Mouse (Mus musculus): ENCODE data around the gene Atad1. TPM values are rescaled to one million over a fixed set of nuclear protein-coding genes. Genes with fewer than 3 reads are reported as not detected.

Gene Atad1
- polyA plus RNA-seq, 1 experiment from 2014 or later, result 110 TPM

DNA sequence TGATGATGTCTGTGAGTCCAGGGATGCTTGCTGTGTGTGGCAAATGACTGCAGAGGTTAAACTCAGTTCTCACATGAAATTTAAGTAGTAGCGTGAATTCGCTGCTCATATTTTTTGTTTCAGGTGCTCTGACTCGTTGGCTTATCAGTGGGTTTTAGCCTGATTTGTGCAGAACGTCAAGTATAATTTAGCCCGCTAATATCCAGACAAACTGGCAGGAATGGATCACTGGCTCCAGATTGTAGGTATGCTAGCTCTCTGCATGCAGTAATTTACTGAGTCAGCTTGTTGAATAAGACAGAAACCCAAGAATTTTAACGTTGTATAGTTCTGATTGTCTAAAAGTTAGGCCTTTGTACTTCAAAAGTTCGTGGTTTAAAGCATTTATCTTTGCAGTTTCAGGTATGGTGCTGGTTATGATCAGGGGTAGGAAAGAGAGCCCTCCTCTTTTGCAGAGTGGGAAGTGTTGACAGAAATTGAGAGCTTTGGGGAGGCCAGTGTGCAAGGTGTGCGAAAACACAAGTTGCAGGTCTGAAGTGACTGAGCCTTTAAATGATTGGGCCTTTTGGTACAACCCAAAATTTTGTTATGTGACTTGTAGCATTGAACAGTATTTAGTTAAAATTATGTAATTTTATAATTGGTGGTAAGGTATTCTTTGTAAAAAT, 19.9 kb upstream of the Atad1 start:
- WGBS, result 2% methylated on average over 8 of the region's 8 CpGs

DNA sequence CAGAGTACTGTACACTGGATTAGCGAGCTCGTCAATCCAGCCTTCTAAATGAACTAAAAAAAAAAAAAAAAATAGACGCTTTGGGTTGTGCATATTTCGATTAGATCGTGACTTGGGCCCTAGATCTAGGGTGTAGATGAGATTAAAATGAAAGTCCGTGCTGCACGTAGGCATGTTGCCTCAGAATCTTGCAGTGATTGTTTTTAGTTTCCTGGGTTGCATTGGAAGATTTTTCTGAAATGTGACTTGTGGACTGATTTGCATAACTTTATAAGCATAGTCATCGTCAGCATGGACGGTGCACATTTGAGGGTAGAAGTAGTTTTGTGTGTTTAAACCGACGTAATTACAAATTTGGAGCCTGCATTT, 19.2 kb upstream of the Atad1 start:
- no peaks in the 10 kb centered on the region for H3K27me3 ChIP-seq (ENCODE audit: control insufficient read depth, insufficient read depth, low read length)
- peak overlapping the region; percentile 96 for H3K4me3 ChIP-seq (ENCODE audit: low read depth, low read length)
- peak overlapping the region; percentile 96 for H3K4me2 ChIP-seq (replicated peaks; ENCODE audit: low read depth, low read length)
- no peaks in the 10 kb centered on the region for H3K36me3 ChIP-seq (ENCODE audit: control insufficient read depth, insufficient read depth, low read length)
- ATAC-seq (ENCODE audit: low FRiP score) (no peak), DNase-seq (ENCODE audit: low spot score) (peak; percentile 19)
- WGBS, result 2% methylated on average over 11 of the region's 11 CpGs
- H3K27ac ChIP-seq (ENCODE audit: low read depth, low read length), result no peak overlapping the region
- H3K4me1 ChIP-seq (replicated peaks; ENCODE audit: control insufficient read depth, insufficient read depth, low read length), result peaks cover 11% of the 10 kb centered on the region; the same call in 1 of the 2 replicates
- H3K9ac ChIP-seq (ENCODE audit: low read depth, low read length), result peak overlapping the region; percentile 95
- no peaks in the 10 kb centered on the region for H3K9me3 ChIP-seq (ENCODE audit: control insufficient read depth, low read length)

More for the DNA sequence above, 19.9 kb upstream of the Atad1 start:
- Histone ChIP-seq H3K9ac (ENCODE audit: low read depth, low read length) (peak overlapping the region; percentile 95), H3K36me3 (ENCODE audit: control insufficient read depth, insufficient read depth, low read length) (no peaks in the 10 kb centered on the region), H3K4me2 (replicated peaks; ENCODE audit: low read depth, low read length) (peak overlapping the region; percentile 96), H3K4me1 (replicated peaks; ENCODE audit: control insufficient read depth, insufficient read depth, low read length) (peaks cover 11% of the 10 kb centered on the region; the same call in 1 of the 2 replicates), H3K4me3 (ENCODE audit: low read depth, low read length) (peak overlapping the region; percentile 96), H3K27me3 (ENCODE audit: control insufficient read depth, insufficient read depth, low read length) (no peaks in the 10 kb centered on the region), H3K9me3 (ENCODE audit: control insufficient read depth, low read length) (no peaks in the 10 kb centered on the region), H3K27ac (ENCODE audit: low read depth, low read length) (no peak overlapping the region)
- DNase-seq (ENCODE audit: low spot score), result no peak
- no peak for ATAC-seq (ENCODE audit: low FRiP score)

- Histone ChIP-seq H3K27me3 (ENCODE audit: control insufficient read depth, insufficient read depth, low read length) (no peaks in the 10 kb centered on the region), H3K9me3 (ENCODE audit: control insufficient read depth, low read length) (no peaks in the 10 kb centered on the region), H3K4me2 (replicated peaks; ENCODE audit: low read depth, low read length) (peak overlapping the region; percentile 96), H3K4me1 (replicated peaks; ENCODE audit: control insufficient read depth, insufficient read depth, low read length) (peaks cover 11% of the 10 kb centered on the region; the same call in 1 of the 2 replicates), H3K9ac (ENCODE audit: low read depth, low read length) (peak overlapping the region; percentile 95), H3K36me3 (ENCODE audit: control insufficient read depth, insufficient read depth, low read length) (no peaks in the 10 kb centered on the region), H3K27ac (ENCODE audit: low read depth, low read length) (peak overlapping the region; percentile 99), H3K4me3 (ENCODE audit: low read depth, low read length) (peak overlapping the region; percentile 96)
- ATAC-seq (ENCODE audit: low FRiP score), result peak; percentile 10
- DNase-seq (ENCODE audit: low spot score), result peak; percentile 75
- under 1% methylated on average over 49 of the region's 69 CpGs for WGBS
Measured at GRCm38 (mm10) chr19:32757831-32758792, 18.5 kb upstream of the Atad1 start.

DNA sequence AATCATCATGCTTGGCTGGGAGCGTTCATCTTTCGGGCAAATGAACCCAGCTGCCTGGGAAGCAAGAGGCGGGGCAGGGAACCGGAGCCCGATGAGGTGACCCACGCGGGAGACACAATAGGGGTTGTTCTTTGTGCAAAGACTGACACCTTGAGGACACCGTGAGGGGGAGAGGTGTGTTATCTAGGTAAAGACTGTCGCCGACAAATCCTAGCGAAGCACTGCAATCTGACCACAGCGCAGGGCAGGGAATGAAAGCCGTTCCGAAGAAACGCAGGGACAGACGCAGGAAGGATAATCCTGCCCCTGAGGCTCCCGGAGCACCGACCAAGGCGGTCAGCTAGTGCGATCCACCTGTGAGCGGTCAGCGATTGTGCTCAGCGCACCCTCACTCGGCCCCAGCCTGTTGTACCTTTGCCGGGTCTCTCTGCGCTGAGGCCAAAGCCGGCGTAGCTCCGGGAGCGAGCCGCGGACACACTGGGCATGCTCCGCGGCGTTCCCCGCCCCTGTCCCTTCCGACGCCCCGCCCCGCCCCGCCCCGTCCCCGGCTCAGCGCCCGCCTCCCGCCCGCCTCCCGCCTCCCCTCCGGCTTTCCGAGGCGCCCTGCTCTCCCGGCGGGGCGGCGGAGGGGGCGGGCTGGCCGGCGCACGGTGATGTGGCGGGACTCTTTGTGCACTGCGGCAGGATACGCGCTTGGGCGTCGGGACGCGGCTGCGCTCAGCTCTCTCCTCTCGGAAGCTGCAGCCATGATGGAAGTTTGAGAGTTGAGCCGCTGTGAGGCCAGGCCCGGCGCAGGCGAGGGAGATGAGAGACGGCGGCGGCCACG, 17.5 kb upstream of the Atad1 start, which contains the start of gene Pten:
Gene Pten, plus strand, starts transcription at position 598 of the 826 bp plus-strand sequence.
- Histone ChIP-seq H3K9me3 (ENCODE audit: control insufficient read depth, low read length) (no peaks in the 10 kb centered on the region), H3K4me1 (replicated peaks; ENCODE audit: control insufficient read depth, insufficient read depth, low read length) (peaks cover 11% of the 10 kb centered on the region; the same call in 1 of the 2 replicates), H3K27ac (ENCODE audit: low read depth, low read length) (peak within 1 kb of the TSS; percentile 99), H3K9ac (ENCODE audit: low read depth, low read length) (peak within 1 kb of the TSS; percentile 95), H3K4me3 (ENCODE audit: low read depth, low read length) (peak within 1 kb of the TSS; percentile 96), H3K4me2 (replicated peaks; ENCODE audit: low read depth, low read length) (peak within 1 kb of the TSS; percentile 96), H3K36me3 (ENCODE audit: control insufficient read depth, insufficient read depth, low read length) (no peaks in the 10 kb centered on the region), H3K27me3 (ENCODE audit: control insufficient read depth, insufficient read depth, low read length) (no peaks in the 10 kb centered on the region)
- peak; percentile 87 for ATAC-seq (ENCODE audit: low FRiP score)
- peak; percentile 96 for DNase-seq (ENCODE audit: low spot score)
- WGBS, result under 1% methylated on average over 52 of the region's 77 CpGs

DNA sequence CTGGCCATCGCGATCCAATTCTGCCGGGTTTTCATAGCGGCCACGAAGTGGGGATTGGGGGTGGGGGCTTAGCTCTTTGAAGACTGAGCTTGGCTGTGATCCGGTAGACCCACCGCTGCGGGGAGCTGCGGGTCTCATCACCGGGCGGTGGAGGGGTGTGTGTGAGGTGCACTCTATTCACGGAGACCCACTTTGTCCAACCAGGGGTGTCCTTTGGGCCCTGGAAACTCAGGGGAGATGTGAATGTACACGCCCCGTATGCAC, 17.0 kb upstream of the Atad1 start:
- DNase-seq (ENCODE audit: low spot score), result no peak
- Histone ChIP-seq H3K9me3 (ENCODE audit: control insufficient read depth, low read length) (no peaks in the 10 kb centered on the region), H3K4me2 (replicated peaks; ENCODE audit: low read depth, low read length) (peak overlapping the region; percentile 96), H3K36me3 (ENCODE audit: control insufficient read depth, insufficient read depth, low read length) (no peaks in the 10 kb centered on the region), H3K4me1 (replicated peaks; ENCODE audit: control insufficient read depth, insufficient read depth, low read length) (peaks cover 11% of the 10 kb centered on the region; the same call in 1 of the 2 replicates), H3K27me3 (ENCODE audit: control insufficient read depth, insufficient read depth, low read length) (no peaks in the 10 kb centered on the region), H3K27ac (ENCODE audit: low read depth, low read length) (peak overlapping the region; percentile 99), H3K9ac (ENCODE audit: low read depth, low read length) (peak overlapping the region; percentile 71), H3K4me3 (ENCODE audit: low read depth, low read length) (peak overlapping the region; percentile 96)
- WGBS, result under 1% methylated on average over 14 of the region's 14 CpGs
- peak; percentile 72 for ATAC-seq (ENCODE audit: low FRiP score)

GRCm38 (mm10) chr19:32755792-32756635, 16.4 kb upstream of the Atad1 start:
- ATAC-seq (ENCODE audit: low FRiP score), result peak; percentile 85
- WGBS, result 0% methylated on average over 48 of the region's 53 CpGs
- Histone ChIP-seq H3K27ac (ENCODE audit: low read depth, low read length) (peak overlapping the region; percentile 99), H3K9ac (ENCODE audit: low read depth, low read length) (peak overlapping the region; percentile 71), H3K27me3 (ENCODE audit: control insufficient read depth, insufficient read depth, low read length) (no peaks in the 10 kb centered on the region), H3K4me1 (replicated peaks; ENCODE audit: control insufficient read depth, insufficient read depth, low read length) (peaks cover 11% of the 10 kb centered on the region; the same call in 1 of the 2 replicates), H3K9me3 (ENCODE audit: control insufficient read depth, low read length) (no peaks in the 10 kb centered on the region), H3K4me2 (replicated peaks; ENCODE audit: low read depth, low read length) (peak overlapping the region; percentile 96), H3K4me3 (ENCODE audit: low read depth, low read length) (peak overlapping the region; percentile 96), H3K36me3 (ENCODE audit: control insufficient read depth, insufficient read depth, low read length) (no peaks in the 10 kb centered on the region)
- DNase-seq (ENCODE audit: low spot score), result peak; percentile 97

GRCm38 (mm10) chr19:32755104-32755791, 15.7 kb upstream of the Atad1 start:
- DNase-seq (ENCODE audit: low spot score) (peak; percentile 21), ATAC-seq (ENCODE audit: low FRiP score) (no peak)
- H3K9me3 ChIP-seq (ENCODE audit: control insufficient read depth, low read length), result no peaks in the 10 kb centered on the region
- H3K9ac ChIP-seq (ENCODE audit: low read depth, low read length), result peak overlapping the region; percentile 64
- 5% methylated on average over 12 of the region's 12 CpGs for WGBS
- H3K27ac ChIP-seq (ENCODE audit: low read depth, low read length), result peak overlapping the region; percentile 99; the same call in 1 of the 2 replicates
- peaks cover 7% of the 10 kb centered on the region; the same call in 1 of the 2 replicates for H3K4me1 ChIP-seq (replicated peaks; ENCODE audit: control insufficient read depth, insufficient read depth, low read length)
- H3K4me2 ChIP-seq (replicated peaks; ENCODE audit: low read depth, low read length), result peak overlapping the region; percentile 96
- H3K36me3 ChIP-seq (ENCODE audit: control insufficient read depth, insufficient read depth, low read length), result no peaks in the 10 kb centered on the region
- H3K27me3 ChIP-seq (ENCODE audit: control insufficient read depth, insufficient read depth, low read length), result no peaks in the 10 kb centered on the region
- peak overlapping the region; percentile 96 for H3K4me3 ChIP-seq (ENCODE audit: low read depth, low read length)
